Mouse (Mus musculus) megakaryocyte, embryonic 14.5 days (primary cell): ENCODE measurements around the gene Mocs1.

Source experiments
- FLI1 ChIP-seq: IDR thresholded peaks from 2 replicates; pipeline ENCODE4 v1.6.1; 2012; ENCODE audit warnings: low read length, inconsistent platforms, mixed read lengths
- GATA1 ChIP-seq: IDR thresholded peaks from 3 replicates; pipeline ENCODE4 v1.6.1; 2012; ENCODE audit warnings: mixed read lengths, low read length, inconsistent platforms, borderline replicate concordance

GRCm38 (mm10) chr17:49423067-49423325, 5.2 kb upstream of the Mocs1 start:
- TF ChIP-seq GATA1 = no peak
- TF ChIP-seq FLI1 = no peak
